Mouse (Mus musculus): ENCODE results near the gene Rpl7l1. TPM values are rescaled to one million over a fixed set of nuclear protein-coding genes. Genes with fewer than 3 reads are reported as not detected.

The Rpl7l1 gene
- polyA plus RNA-seq, 1 experiment from 2014 or later = 83.7 TPM

DNA sequence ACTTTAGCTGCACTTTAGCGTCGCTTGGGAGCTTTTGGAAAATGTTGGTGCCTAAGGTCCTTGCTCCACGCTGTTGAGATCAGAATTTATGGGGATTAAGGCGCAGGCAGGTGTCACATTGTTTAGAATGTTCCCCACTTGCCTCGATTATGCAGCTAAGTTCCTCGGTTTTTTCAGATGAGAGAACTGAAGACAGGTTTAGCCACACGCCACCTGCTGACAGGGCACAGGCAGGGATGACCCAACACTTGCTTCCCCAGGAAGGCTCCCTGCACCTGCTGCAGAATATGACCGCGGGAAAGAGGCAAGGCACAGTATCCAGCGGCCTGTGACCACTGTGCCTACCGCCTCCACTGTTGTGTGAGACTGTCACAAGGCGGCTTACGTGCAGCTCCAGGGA lies 33.8 kb upstream of the Rpl7l1 start:
- H3K27me3 ChIP-seq (replicated peaks; ENCODE audit: insufficient read depth, low read length) = no peaks in the 10 kb centered on the region
- no peak overlapping the region for H3K4me3 ChIP-seq (ENCODE audit: low read depth, low read length)
- no peak overlapping the region for H3K9ac ChIP-seq (replicated peaks; ENCODE audit: low read depth)
- no peak for ATAC-seq
- no peak overlapping the region for H3K4me2 ChIP-seq (replicated peaks; ENCODE audit: low read depth, low read length)
- no peaks in the 10 kb centered on the region for H3K9me3 ChIP-seq (ENCODE audit: low read length)
- H3K36me3 ChIP-seq (ENCODE audit: insufficient read depth, low read length) = peaks cover 20% of the 10 kb centered on the region; the same call in 1 of the 2 replicates
- 73% methylated on average over 13 of the region's 13 CpGs for WGBS
- H3K27ac ChIP-seq (ENCODE audit: low read length) = no peak overlapping the region
- no peak for TF ChIP-seq CTCF (IDR thresholded peaks at IDR 0.05)
- TF ChIP-seq EP300 (IDR thresholded peaks at IDR 0.05) = no peak
- H3K4me1 ChIP-seq (ENCODE audit: insufficient read depth, low read depth, low read length) = no peaks in the 10 kb centered on the region
- DNase-seq (ENCODE audit: low spot score) = no peak

DNA sequence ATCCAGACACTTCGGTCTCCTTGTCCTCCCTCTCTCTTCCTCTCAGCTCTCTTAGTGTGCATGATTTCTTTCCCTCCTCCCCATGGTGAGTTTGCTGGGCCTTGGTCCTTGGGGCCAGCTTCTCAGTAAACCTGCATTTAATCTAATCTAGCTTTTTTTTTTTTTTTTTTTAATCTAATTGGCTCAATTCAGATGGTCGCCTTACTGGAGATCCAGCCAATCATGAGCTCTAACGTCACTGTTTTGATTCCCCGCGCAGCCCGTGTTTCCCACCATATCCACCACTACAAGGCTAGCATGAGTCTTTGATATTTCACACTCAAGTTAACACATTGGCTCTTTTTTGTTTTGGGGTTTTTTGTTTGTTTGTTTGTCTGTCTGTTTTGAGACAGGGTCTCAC lies 32.0 kb upstream of the Rpl7l1 start:
- Histone ChIP-seq H3K27me3 (replicated peaks; ENCODE audit: insufficient read depth, low read length) (no peaks in the 10 kb centered on the region), H3K4me2 (replicated peaks; ENCODE audit: low read depth, low read length) (no peak overlapping the region), H3K4me3 (ENCODE audit: low read depth, low read length) (no peak overlapping the region), H3K4me1 (ENCODE audit: insufficient read depth, low read depth, low read length) (no peaks in the 10 kb centered on the region), H3K9me3 (ENCODE audit: low read length) (no peaks in the 10 kb centered on the region), H3K36me3 (ENCODE audit: insufficient read depth, low read length) (peaks cover 15% of the 10 kb centered on the region; the same call in 1 of the 2 replicates), H3K9ac (replicated peaks; ENCODE audit: low read depth) (no peak overlapping the region), H3K27ac (ENCODE audit: low read length) (no peak overlapping the region)
- 96% methylated on average over 6 of the region's 6 CpGs for WGBS
- no peak for DNase-seq (ENCODE audit: low spot score)
- ATAC-seq = no peak
- TF ChIP-seq CTCF (IDR thresholded peaks at IDR 0.05) (no peak), EP300 (IDR thresholded peaks at IDR 0.05) (no peak)

DNA sequence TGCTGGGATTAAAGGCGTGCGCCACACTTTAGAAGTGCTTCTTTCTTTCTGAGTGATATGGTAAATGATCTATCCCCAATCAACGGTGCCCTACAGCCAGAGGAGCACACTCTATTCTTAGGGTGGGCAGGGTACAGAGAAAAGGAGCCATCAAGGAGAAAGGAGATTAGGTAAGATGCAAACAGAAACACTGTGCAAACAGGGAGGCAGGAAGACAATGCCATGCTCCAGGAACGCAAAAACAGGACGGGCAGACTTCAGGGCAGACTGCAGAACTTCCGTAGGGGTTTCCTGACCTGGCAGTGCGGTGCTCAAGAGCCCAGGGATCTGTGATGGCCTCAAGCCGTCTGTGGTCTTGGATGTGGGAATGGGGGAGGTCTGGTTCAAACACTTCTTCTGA lies 31.2 kb upstream of the Rpl7l1 start:
- no peak for TF ChIP-seq CTCF (IDR thresholded peaks at IDR 0.05)
- TF ChIP-seq EP300 (IDR thresholded peaks at IDR 0.05) = no peak
- ATAC-seq (no peak), DNase-seq (ENCODE audit: low spot score) (no peak)
- WGBS = 73% methylated on average over 8 of the region's 8 CpGs
- Histone ChIP-seq H3K9ac (replicated peaks; ENCODE audit: low read depth) (no peak overlapping the region), H3K36me3 (ENCODE audit: insufficient read depth, low read length) (peaks cover 20% of the 10 kb centered on the region; the same call in 1 of the 2 replicates), H3K4me1 (ENCODE audit: insufficient read depth, low read depth, low read length) (no peaks in the 10 kb centered on the region), H3K27ac (ENCODE audit: low read length) (no peak overlapping the region), H3K4me2 (replicated peaks; ENCODE audit: low read depth, low read length) (no peak overlapping the region), H3K9me3 (ENCODE audit: low read length) (no peaks in the 10 kb centered on the region), H3K4me3 (ENCODE audit: low read depth, low read length) (no peak overlapping the region), H3K27me3 (replicated peaks; ENCODE audit: insufficient read depth, low read length) (no peaks in the 10 kb centered on the region)

DNA sequence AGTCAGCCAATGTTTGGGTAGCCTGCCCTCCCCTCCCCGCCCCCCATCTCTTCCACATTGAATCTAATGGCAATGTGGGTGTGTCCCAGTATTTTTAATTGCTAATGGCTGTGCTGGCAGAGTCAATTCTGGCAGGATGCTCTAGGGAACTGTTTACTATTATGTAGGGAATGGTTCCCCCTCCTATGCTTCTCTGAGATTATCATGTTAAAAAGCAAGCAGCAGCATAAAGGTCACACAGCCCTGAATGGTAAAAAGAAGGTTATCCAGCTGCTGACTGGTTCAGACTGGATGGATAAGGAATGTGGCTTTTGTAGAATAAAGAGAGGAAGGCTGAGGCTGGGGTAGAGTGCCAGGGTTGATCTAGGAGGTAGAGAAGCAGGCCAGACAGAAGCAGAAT lies 30.0 kb upstream of the Rpl7l1 start:
- ATAC-seq = no peak
- WGBS = 96% methylated on average over 1 of the region's 1 CpGs
- DNase-seq (ENCODE audit: low spot score) = no peak
- Histone ChIP-seq H3K4me3 (ENCODE audit: low read depth, low read length) (no peak overlapping the region), H3K27me3 (replicated peaks; ENCODE audit: insufficient read depth, low read length) (no peaks in the 10 kb centered on the region), H3K9me3 (ENCODE audit: low read length) (no peaks in the 10 kb centered on the region), H3K4me1 (ENCODE audit: insufficient read depth, low read depth, low read length) (no peaks in the 10 kb centered on the region), H3K4me2 (replicated peaks; ENCODE audit: low read depth, low read length) (no peak overlapping the region), H3K27ac (ENCODE audit: low read length) (no peak overlapping the region), H3K9ac (replicated peaks; ENCODE audit: low read depth) (no peak overlapping the region), H3K36me3 (ENCODE audit: insufficient read depth, low read length) (peaks cover 29% of the 10 kb centered on the region)
- TF ChIP-seq EP300 (IDR thresholded peaks at IDR 0.05) (no peak), CTCF (IDR thresholded peaks at IDR 0.05) (no peak)

DNA sequence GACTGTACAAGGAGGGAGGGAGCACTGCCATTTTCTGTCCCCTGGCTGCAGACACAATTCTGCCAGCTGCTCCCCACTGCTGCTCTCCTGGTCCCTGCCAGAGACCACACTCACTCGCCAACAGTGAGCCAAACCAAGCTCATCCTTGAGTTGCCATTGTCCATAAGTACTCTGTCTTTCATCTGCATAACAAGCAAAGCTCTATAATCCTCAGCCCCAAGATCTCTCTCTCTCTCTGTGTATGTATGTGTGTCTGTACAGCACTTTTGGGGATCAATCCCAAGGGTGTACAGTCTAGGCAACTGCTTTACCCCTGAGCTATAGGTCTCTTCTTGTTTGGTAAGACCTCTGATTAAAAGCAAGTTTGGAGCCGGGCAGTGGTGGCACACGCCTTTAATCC lies 28.2 kb upstream of the Rpl7l1 start:
- 87% methylated on average over 3 of the region's 3 CpGs for WGBS
- Histone ChIP-seq H3K4me1 (ENCODE audit: insufficient read depth, low read depth, low read length) (no peaks in the 10 kb centered on the region), H3K9me3 (ENCODE audit: low read length) (no peaks in the 10 kb centered on the region), H3K4me2 (replicated peaks; ENCODE audit: low read depth, low read length) (no peak overlapping the region), H3K27me3 (replicated peaks; ENCODE audit: insufficient read depth, low read length) (no peaks in the 10 kb centered on the region), H3K36me3 (ENCODE audit: insufficient read depth, low read length) (peaks cover 45% of the 10 kb centered on the region), H3K9ac (replicated peaks; ENCODE audit: low read depth) (no peak overlapping the region), H3K27ac (ENCODE audit: low read length) (no peak overlapping the region), H3K4me3 (ENCODE audit: low read depth, low read length) (no peak overlapping the region)
- DNase-seq (ENCODE audit: low spot score) = no peak
- TF ChIP-seq EP300 (IDR thresholded peaks at IDR 0.05) (no peak), CTCF (IDR thresholded peaks at IDR 0.05) (no peak)
- ATAC-seq = no peak

DNA sequence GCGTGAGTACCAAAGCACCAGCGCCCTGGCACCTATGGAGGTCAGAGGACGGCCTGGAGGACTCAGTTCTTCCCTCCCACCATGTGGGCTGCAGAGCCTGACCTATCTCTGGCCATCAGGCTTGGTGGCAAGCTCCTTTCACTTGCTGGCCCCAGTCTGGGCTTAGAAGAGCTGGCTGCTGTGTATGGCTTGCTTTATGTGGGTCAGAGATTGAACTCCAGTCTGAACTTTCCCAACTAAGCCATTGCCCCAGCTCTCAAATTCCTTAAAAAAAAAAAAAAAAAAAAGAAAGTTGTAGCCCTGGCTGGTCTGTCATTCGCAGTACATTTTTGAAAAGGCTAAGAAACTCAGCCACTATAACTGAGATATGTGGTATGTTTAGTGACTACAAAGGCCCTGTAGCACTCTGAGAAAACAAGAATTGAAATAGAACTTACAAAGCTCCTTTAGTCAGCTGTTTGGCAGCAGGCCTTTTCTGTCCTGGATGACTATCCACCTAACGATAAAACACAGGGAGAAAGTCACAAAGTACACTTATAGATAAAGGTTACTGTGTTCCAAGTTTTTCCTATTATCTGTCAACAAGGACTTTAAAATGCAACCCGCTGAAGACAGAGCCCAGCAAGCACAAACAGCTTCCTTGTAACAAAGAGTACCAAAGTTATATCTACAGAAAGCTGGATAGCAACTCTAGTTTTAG lies 26.8 kb upstream of the Rpl7l1 start:
- no peak overlapping the region for H3K9ac ChIP-seq (replicated peaks; ENCODE audit: low read depth)
- peaks cover 48% of the 10 kb centered on the region for H3K36me3 ChIP-seq (ENCODE audit: insufficient read depth, low read length)
- DNase-seq (ENCODE audit: low spot score) (no peak), ATAC-seq (no peak)
- H3K9me3 ChIP-seq (ENCODE audit: low read length) = no peaks in the 10 kb centered on the region
- H3K27me3 ChIP-seq (replicated peaks; ENCODE audit: insufficient read depth, low read length) = no peaks in the 10 kb centered on the region
- H3K4me2 ChIP-seq (replicated peaks; ENCODE audit: low read depth, low read length) = no peak overlapping the region
- WGBS = 81% methylated on average over 6 of the region's 6 CpGs
- no peaks in the 10 kb centered on the region for H3K4me1 ChIP-seq (ENCODE audit: insufficient read depth, low read depth, low read length)
- TF ChIP-seq EP300 (IDR thresholded peaks at IDR 0.05) (no peak), CTCF (IDR thresholded peaks at IDR 0.05) (no peak)
- no peak overlapping the region for H3K27ac ChIP-seq (ENCODE audit: low read length)
- no peak overlapping the region for H3K4me3 ChIP-seq (ENCODE audit: low read depth, low read length)
